Mouse (Mus musculus): ENCODE measurements around the gene Taar7e.

Gene Taar7e

DNA sequence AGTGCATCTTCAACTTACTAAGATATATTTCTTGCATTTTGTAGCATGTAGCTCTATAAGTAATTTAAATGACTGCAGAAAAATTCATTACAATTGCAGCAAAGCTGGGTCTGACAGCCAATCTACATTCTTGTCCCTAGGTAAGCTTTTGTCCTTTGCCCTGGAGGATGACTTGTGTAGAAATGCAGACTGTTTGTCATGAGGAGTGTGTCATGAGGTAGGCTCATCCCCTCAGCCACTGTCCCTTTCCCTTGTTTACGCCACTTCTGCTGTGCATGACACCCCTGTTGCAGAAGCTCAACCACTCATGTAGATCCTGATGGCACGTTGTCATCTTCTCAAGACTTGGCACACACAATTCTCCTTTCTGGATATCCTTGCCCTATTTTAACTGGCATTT is 49.8 kb downstream of the Taar7e start:
- TF ChIP-seq NANOG (IDR thresholded peaks at IDR 0.05; ENCODE audit: borderline replicate concordance, low read length) (no peak), CTCF (conservative IDR thresholded peaks at IDR 0.05; ENCODE audit: low read length) (no peak), POU5F1 (IDR thresholded peaks at IDR 0.05; ENCODE audit: borderline replicate concordance, low read length) (no peak)
- Histone ChIP-seq H3K36me3 (ENCODE audit: insufficient read depth, low read length) (no peaks in the 10 kb centered on the region), H3K27me3 (ENCODE audit: insufficient read depth, low read length) (no peaks in the 10 kb centered on the region), H3K4me3 (replicated peaks; ENCODE audit: low read length) (no peak overlapping the region), H3K4me1 (replicated peaks; ENCODE audit: low read depth, low read length) (peaks cover 7% of the 10 kb centered on the region), H3K9me3 (ENCODE audit: low read length) (no peaks in the 10 kb centered on the region)
